Mouse (Mus musculus) liver, embryonic 11.5 days (tissue): Measurements from ENCODE around the gene Rpl36-ps4. TPM values are rescaled to one million over a fixed set of nuclear protein-coding genes. Genes with fewer than 3 reads are reported as not detected.
A peak's percentile ranks its signal among the peaks of the same experiment; 100 is the strongest.
"Not testable (repeated sequence)": the region's sequence is repeated elsewhere in the genome, so short reads cannot be mapped to it uniquely, and the experiment has no call there.

Experiments
- ATAC-seq: fragments of 200-750 bp; cut with Nextera tagmentation; replicated peaks from 2 replicates; pipeline ENCODE4 v1.8.0; 2017; ENCODE audit warnings: moderate number of reproducible peaks, mild to moderate bottlenecking, moderate TSS enrichment, moderate library complexity; ENCODE audit not compliant: low FRiP score
- DNase-seq: peaks from one replicate; pipeline ENCODE4 v3.0.0-alpha.2; 2017; ENCODE audit warnings: low spot score
- H3K27ac ChIP-seq: fragments of 300-500 bp; sonication (generic); 2 replicates; pipeline ENCODE4 v1.5.1; 2014; ENCODE audit warnings: mild to moderate bottlenecking, low read depth, low read length, control low read depth
- H3K27me3 ChIP-seq: fragments of 300-500 bp; sonication (generic); replicated peaks from 2 replicates; pipeline ENCODE4 v1.6.1; 2014; ENCODE audit warnings: low read length, mixed read lengths; ENCODE audit not compliant: control insufficient read depth, insufficient read depth
- H3K36me3 ChIP-seq: fragments of 300-500 bp; sonication (generic); 2 replicates; pipeline ENCODE4 v1.6.1; 2014; ENCODE audit warnings: mild to moderate bottlenecking, low read length, moderate library complexity, mixed read lengths; ENCODE audit not compliant: control insufficient read depth, insufficient read depth
- H3K4me1 ChIP-seq: fragments of 300-500 bp; sonication (generic); replicated peaks from 2 replicates; pipeline ENCODE4 v1.6.1; 2014; ENCODE audit warnings: low read length, mixed read lengths; ENCODE audit not compliant: control insufficient read depth, insufficient read depth
- H3K4me2 ChIP-seq: fragments of 300-500 bp; sonication (generic); 2 replicates; pipeline ENCODE4 v1.6.1; 2014; ENCODE audit warnings: mild to moderate bottlenecking, control low read depth, moderate library complexity
- H3K4me3 ChIP-seq: fragments of 300-500 bp; sonication (generic); 2 replicates; pipeline ENCODE4 v1.5.1; 2014; ENCODE audit warnings: low read depth, low read length, control low read depth
- H3K9ac ChIP-seq: fragments of 300-500 bp; sonication (generic); 2 replicates; pipeline ENCODE4 v1.6.1; 2014; ENCODE audit warnings: low read depth, low read length, control low read depth
- H3K9me3 ChIP-seq: fragments of 300-500 bp; sonication (generic); 2 replicates; pipeline ENCODE4 v1.6.1; 2016; ENCODE audit warnings: low read length, inconsistent platforms, mixed read lengths; ENCODE audit not compliant: control insufficient read depth
- WGBS: fragments of 180-500 bp; shearing (Covaris S2); extraction: QIAGEN DNeasy Blood & Tissue Kit; methylation state at CpG from one replicate; pipeline ENCODE4 v1.1.7; 2014; 5-methylcytosine and 5-hydroxymethylcytosine counted together
- polyA plus RNA-seq: library from polyadenylated mRNA; unstranded; fragments of >200 nt; fragmentation: Nextera tagmentation; extraction: Ambion mirVana; gene quantifications from 2 replicates; pipeline ENCODE4 v1.2.1, GENCODE M21; 2014

Gene Rpl36-ps4
- polyA plus RNA-seq, 1 experiment from 2014 or later: not detected

- Histone ChIP-seq H3K27ac (no peak overlapping the region), H3K27me3 (no peaks in the 10 kb centered on the region), H3K4me1 (no peaks in the 10 kb centered on the region), H3K4me3 (no peak overlapping the region), H3K36me3 (no peaks in the 10 kb centered on the region), H3K4me2 (no peak overlapping the region), H3K9ac (no peak overlapping the region), H3K9me3 (peaks cover 2% of the 10 kb centered on the region; the same call in 1 of the 2 replicates)
- WGBS: 84% methylated on average over 3 of the region's 3 CpGs
- DNase-seq: no peak
- ATAC-seq: no peak
Measured at GRCm38 (mm10) chr17:87915386-87915785, 5.4 kb upstream of the Rpl36-ps4 start.

DNA sequence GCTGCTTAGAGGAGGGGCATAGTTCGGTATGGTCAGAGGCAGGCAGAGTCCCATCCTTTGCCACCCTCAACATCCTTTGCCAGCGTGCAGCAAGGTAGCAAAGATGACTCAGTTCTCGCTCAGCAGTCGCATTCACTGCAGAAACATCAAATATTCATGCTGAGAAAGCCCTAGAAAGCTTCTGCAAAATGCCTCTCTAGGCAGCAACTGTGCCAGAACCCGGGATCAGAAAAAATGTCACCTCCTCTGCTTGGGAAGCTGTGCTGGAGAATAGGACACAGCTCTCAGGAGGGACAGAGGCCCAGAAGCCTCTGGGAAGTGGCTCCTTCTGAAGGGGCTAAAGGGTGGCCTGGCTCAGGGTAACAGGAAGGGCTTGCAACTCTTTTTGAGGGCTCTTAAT, 2.7 kb upstream of the Rpl36-ps4 start:
- no peak for DNase-seq
- ATAC-seq: no peak
- 71% methylated on average over 5 of the region's 5 CpGs for WGBS
- Histone ChIP-seq H3K9me3 (peaks cover 2% of the 10 kb centered on the region; the same call in 1 of the 2 replicates), H3K27ac (no peak overlapping the region), H3K27me3 (no peaks in the 10 kb centered on the region), H3K4me1 (no peaks in the 10 kb centered on the region), H3K4me3 (no peak overlapping the region), H3K36me3 (no peaks in the 10 kb centered on the region), H3K4me2 (no peak overlapping the region), H3K9ac (no peak overlapping the region)

GRCm38 (mm10) chr17:87934326-87934725, 13.5 kb downstream of the Rpl36-ps4 start:
- DNase-seq: no peak
- Histone ChIP-seq H3K9me3 (no peaks in the 10 kb centered on the region), H3K36me3 (no peaks in the 10 kb centered on the region), H3K9ac (no peak overlapping the region), H3K4me1 (no peaks in the 10 kb centered on the region), H3K27me3 (no peaks in the 10 kb centered on the region), H3K4me3 (no peak overlapping the region), H3K27ac (no peak overlapping the region), H3K4me2 (no peak overlapping the region)
- 70% methylated on average over 10 of the region's 10 CpGs for WGBS
- no peak for ATAC-seq

DNA sequence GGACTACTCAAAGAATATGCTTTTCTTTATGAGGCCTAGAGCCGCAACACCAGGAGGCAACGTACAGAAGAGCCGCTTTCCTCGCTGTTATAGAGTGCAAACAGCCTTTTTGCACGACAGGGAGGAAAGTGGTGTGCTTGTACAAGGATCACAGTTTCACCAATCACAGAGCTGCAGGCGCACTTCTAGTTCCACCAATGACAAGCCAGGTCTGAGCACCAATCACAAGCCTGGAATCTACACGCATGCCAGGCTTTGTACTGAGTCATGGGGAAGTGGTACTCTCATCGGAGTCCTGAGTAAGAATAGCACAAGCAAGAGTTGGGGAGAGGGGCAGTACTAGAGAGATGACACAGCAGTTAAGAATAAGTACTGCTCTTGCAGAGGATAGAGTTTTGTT, 14.0 kb downstream of the Rpl36-ps4 start:
- ATAC-seq (no peak), DNase-seq (no peak)
- Histone ChIP-seq H3K4me2 (no peak overlapping the region), H3K27ac (no peak overlapping the region), H3K4me3 (no peak overlapping the region), H3K36me3 (no peaks in the 10 kb centered on the region), H3K9ac (no peak overlapping the region), H3K9me3 (no peaks in the 10 kb centered on the region), H3K27me3 (no peaks in the 10 kb centered on the region), H3K4me1 (no peaks in the 10 kb centered on the region)
- 77% methylated on average over 8 of the region's 8 CpGs for WGBS

DNA sequence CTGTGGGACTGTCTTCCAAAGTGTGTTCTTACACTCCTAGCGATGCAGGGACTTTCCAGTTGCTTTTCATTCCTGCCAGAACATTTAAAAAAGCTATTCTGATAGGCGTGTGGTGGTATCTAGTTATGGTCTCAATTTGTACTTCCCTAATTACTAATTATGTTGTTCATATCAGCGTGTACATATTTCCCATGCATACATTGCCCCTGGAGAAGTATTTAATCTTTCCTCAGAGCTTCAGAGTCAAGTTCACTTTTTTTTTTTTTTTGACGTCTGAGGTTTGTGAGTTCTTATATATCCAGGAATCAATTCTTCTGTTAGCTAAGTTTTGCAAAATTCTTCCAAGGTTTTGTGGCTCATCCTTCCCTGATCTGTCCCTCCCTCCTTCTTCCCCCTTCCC, 15.4 kb downstream of the Rpl36-ps4 start:
- H3K4me1 ChIP-seq: no peaks in the 10 kb centered on the region
- H3K4me2 ChIP-seq: no peak overlapping the region
- H3K9ac ChIP-seq: no peak overlapping the region
- H3K4me3 ChIP-seq: no peak overlapping the region
- no peaks in the 10 kb centered on the region for H3K27me3 ChIP-seq
- no peak overlapping the region for H3K27ac ChIP-seq
- ATAC-seq: no peak
- DNase-seq: no peak
- H3K36me3 ChIP-seq: no peaks in the 10 kb centered on the region
- no peaks in the 10 kb centered on the region for H3K9me3 ChIP-seq
- WGBS: 83% methylated on average over 4 of the region's 4 CpGs

GRCm38 (mm10) chr17:87948965-87949584, 28.3 kb downstream of the Rpl36-ps4 start:
- Histone ChIP-seq H3K9ac (no peak overlapping the region), H3K4me3 (no peak overlapping the region), H3K4me2 (no peak overlapping the region), H3K27me3 (no peaks in the 10 kb centered on the region), H3K36me3 (no peaks in the 10 kb centered on the region), H3K4me1 (no peaks in the 10 kb centered on the region), H3K27ac (no peak overlapping the region), H3K9me3 (no peaks in the 10 kb centered on the region)
- 38% methylated on average over 16 of the region's 16 CpGs for WGBS
- ATAC-seq (no peak), DNase-seq (peak; percentile 61)

DNA sequence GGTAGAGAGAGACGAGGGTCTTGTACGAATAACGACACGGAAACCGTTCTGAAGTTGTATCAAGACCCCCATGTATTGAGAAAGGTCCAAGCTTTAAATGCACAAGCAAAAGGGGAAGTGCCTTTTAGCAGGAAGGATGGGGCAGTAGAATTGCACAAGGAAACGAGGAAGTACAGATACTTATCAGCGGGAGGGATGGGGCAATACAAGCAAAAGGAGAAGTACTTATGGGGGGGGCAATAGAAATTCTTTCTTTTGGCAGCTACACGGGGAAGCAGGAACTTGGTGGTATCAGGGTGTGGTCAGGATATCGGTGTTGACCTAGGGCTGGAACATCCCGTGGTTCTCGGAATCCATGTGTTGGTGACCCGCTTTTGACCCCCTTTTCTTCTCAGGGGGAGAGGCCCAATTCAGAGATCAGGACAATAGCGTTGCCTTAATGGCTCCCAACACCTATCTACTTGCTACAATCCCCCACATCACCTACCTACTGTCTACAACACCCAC, 33.9 kb downstream of the Rpl36-ps4 start:
- not testable (repeated sequence) for H3K27ac ChIP-seq, H3K4me2 ChIP-seq, DNase-seq, H3K27me3 ChIP-seq, H3K9ac ChIP-seq, H3K4me3 ChIP-seq, H3K4me1 ChIP-seq, ATAC-seq, H3K36me3 ChIP-seq, H3K9me3 ChIP-seq
- 60% methylated on average over 13 of the region's 13 CpGs for WGBS

GRCm38 (mm10) chr17:87957096-87957840, 36.5 kb downstream of the Rpl36-ps4 start:
- Histone ChIP-seq H3K27ac (no peak overlapping the region), H3K36me3 (no peaks in the 10 kb centered on the region), H3K9ac (no peak overlapping the region), H3K4me2 (no peak overlapping the region), H3K27me3 (no peaks in the 10 kb centered on the region), H3K4me3 (no peak overlapping the region), H3K4me1 (no peaks in the 10 kb centered on the region), H3K9me3 (no peaks in the 10 kb centered on the region)
- no peak for ATAC-seq
- 76% methylated on average over 12 of the region's 12 CpGs for WGBS
- no peak for DNase-seq

DNA sequence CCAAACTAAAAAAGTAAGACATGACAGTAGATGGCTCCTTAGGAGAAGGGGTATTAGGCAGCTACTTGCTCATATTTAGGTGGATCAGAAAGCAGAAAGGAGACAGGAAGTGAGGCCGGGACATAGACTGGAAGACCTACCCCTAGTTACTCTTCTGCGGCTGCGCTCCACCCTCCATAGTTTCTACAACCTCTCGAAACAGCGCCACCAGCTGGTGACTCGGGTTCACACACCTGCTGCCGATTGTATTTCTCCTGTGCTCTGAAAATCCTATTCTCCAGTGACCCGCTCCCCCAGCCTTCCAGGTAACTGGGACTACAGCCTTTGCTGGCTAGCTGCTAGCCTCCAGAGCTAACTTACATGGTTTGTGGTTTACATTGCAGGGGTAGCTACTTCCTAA, 37.5 kb downstream of the Rpl36-ps4 start:
- WGBS: 65% methylated on average over 8 of the region's 8 CpGs
- Histone ChIP-seq H3K27me3 (no peaks in the 10 kb centered on the region), H3K4me2 (no peak overlapping the region), H3K36me3 (no peaks in the 10 kb centered on the region), H3K27ac (no peak overlapping the region), H3K4me1 (no peaks in the 10 kb centered on the region), H3K4me3 (no peak overlapping the region), H3K9ac (no peak overlapping the region), H3K9me3 (no peaks in the 10 kb centered on the region)
- DNase-seq: no peak
- ATAC-seq: no peak
